Mouse (Mus musculus): ENCODE data around the gene Lrp2.

DNA sequence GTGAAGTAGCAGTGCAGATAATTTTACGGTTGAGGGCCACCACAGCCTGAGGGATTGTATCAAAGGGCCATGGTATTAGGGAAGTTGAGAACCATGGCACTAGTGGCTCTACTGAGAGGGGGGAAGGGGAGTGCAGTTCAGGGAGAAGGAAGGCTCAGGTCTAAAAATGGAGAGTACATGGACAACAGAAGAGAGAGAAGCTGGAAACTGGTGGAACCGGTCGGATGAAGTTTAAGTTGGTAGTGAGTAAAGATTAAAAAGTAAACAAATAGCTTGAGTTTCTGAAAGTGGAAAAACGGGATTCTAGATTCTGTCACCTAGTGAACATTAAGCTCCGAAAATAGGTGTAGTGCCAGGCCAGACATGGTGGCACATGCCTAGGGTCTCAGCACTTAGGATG is 44.9 kb upstream of the Lrp2 start:
- TF ChIP-seq POLR2A (IDR thresholded peaks at IDR 0.05; ENCODE audit: insufficient read depth, low read length) (no peak), CTCF (IDR thresholded peaks at IDR 0.05; ENCODE audit: low read depth, low read length) (no peak)

All from ES-Bruce4 (cell line).